Mouse (Mus musculus) ES-Bruce4 (cell line): ENCODE measurements around the gene Eif4e2.

ENCODE experiments used
- CTCF ChIP-seq: IDR thresholded peaks from one replicate; pipeline ENCODE4 v1.8.1; 2011; ENCODE audit warnings: low read depth, low read length
- EP300 ChIP-seq: IDR thresholded peaks from 2 replicates; pipeline ENCODE4 v1.6.1; 2011; ENCODE audit warnings: low read depth, low read length; ENCODE audit not compliant: insufficient read depth
- POLR2A ChIP-seq: IDR thresholded peaks from one replicate; pipeline ENCODE4 v1.8.1; 2011; ENCODE audit warnings: low read length; ENCODE audit not compliant: insufficient read depth

- TF ChIP-seq CTCF (no peak), POLR2A (no peak), EP300 (no peak)
Measured at GRCm38 (mm10) chr1:87272462-87272861, 58.7 kb downstream of the Eif4e2 start.
